Mouse (Mus musculus) testis, adult 2 months (tissue): ENCODE measurements around the gene Krtcap3.

Source experiments
- CTCF ChIP-seq: fragments of 200-500 bp; IDR thresholded peaks from 2 replicates; pipeline ENCODE4 v1.5.1; 2012; ENCODE audit warnings: low read depth, mild to moderate bottlenecking, inconsistent platforms, low read length, moderate library complexity; ENCODE audit not compliant: control insufficient read depth, insufficient read depth, insufficient replicate concordance
- POLR2A ChIP-seq: fragments of 200-500 bp; IDR thresholded peaks from 2 replicates; pipeline ENCODE4 v1.6.1; 2012; ENCODE audit warnings: low read depth, mild to moderate bottlenecking, inconsistent platforms, low read length, moderate library complexity; ENCODE audit not compliant: control insufficient read depth

DNA sequence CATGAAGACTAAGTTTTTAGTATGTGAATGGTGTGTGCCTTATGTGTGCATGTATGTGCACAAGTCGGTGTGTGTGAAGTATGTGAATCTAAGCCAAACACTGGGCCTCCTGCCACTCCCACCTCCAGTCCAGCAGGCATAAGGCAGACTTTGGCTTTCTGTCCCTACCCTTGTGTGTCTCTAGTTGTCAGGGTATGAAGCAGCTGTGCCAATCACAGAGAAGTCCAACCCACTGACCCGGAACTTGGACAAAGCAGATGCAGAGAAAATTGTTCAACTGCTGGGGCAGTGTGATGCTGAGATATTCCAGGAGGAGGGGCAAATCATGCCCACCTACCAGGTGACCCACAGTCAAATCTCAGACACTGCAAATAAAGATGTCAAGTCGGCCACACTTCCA, 46.5 kb downstream of the Krtcap3 start:
- TF ChIP-seq POLR2A = no peak
- TF ChIP-seq CTCF = no peak
